Mouse (Mus musculus) heart, embryonic 13.5 days (tissue): ENCODE data around the gene Cdc42bpb. TPM values are rescaled to one million over a fixed set of nuclear protein-coding genes. Genes with fewer than 3 reads are reported as not detected.

Experiments
- ATAC-seq: fragments of 200-750 bp; cut with Nextera tagmentation; 2 replicates; pipeline ENCODE4 v1.8.0; 2017; ENCODE audit warnings: moderate TSS enrichment; ENCODE audit not compliant: insufficient number of reproducible peaks, low FRiP score, low TSS enrichment; ENCODE audit errors: extremely low read depth
- H3K27ac ChIP-seq: fragments of 300-500 bp; sonication (generic); replicated peaks from 2 replicates; pipeline ENCODE4 v1.5.1; 2015; ENCODE audit warnings: moderate library complexity, mild to moderate bottlenecking, inconsistent platforms
- H3K27me3 ChIP-seq: fragments of 300-500 bp; sonication (generic); replicated peaks from 2 replicates; pipeline ENCODE4 v1.6.1; 2015; ENCODE audit warnings: mild to moderate bottlenecking, inconsistent platforms
- H3K36me3 ChIP-seq: fragments of 300-500 bp; sonication (generic); 2 replicates; pipeline ENCODE4 v1.6.1; 2015; ENCODE audit warnings: mild to moderate bottlenecking, inconsistent platforms
- H3K4me1 ChIP-seq: fragments of 300-500 bp; sonication (generic); 2 replicates; pipeline ENCODE4 v1.6.1; 2015; ENCODE audit warnings: inconsistent platforms
- H3K4me2 ChIP-seq: fragments of 300-500 bp; sonication (generic); 2 replicates; pipeline ENCODE4 v1.6.1; 2015; ENCODE audit warnings: inconsistent platforms, mild to moderate bottlenecking, moderate library complexity
- H3K4me3 ChIP-seq: fragments of 300-500 bp; sonication (generic); 2 replicates; pipeline ENCODE4 v1.5.1; 2015; ENCODE audit warnings: moderate library complexity, mild to moderate bottlenecking, inconsistent platforms
- H3K9ac ChIP-seq: fragments of 300-500 bp; sonication (generic); 2 replicates; pipeline ENCODE4 v1.6.1; 2015; ENCODE audit warnings: inconsistent platforms, mild to moderate bottlenecking, moderate library complexity
- H3K9me3 ChIP-seq: fragments of 300-500 bp; sonication (generic); 2 replicates; pipeline ENCODE4 v1.6.1; 2016; ENCODE audit warnings: inconsistent platforms
- WGBS: fragments of 180-500 bp; shearing (Covaris S2); methylation state at CpG from one replicate; pipeline ENCODE4 v1.1.7; 2015; ENCODE audit warnings: mixed read lengths; 5-methylcytosine and 5-hydroxymethylcytosine counted together
- polyA plus RNA-seq: library from polyadenylated mRNA; unstranded; fragments of >200 nt; fragmentation: Nextera tagmentation; extraction: Ambion mirVana; gene quantifications from 2 replicates; pipeline ENCODE4 v1.2.1, GENCODE M21; 2015

Gene Cdc42bpb
- polyA plus RNA-seq, 1 experiment from 2014 or later = 26.2 TPM

- 0 out of 2 replicates have a peak, but pooled peaks cover 7% of the 10 kb centered on the region for H3K27me3 ChIP-seq
- no peak overlapping the region for H3K9ac ChIP-seq
- no peak for ATAC-seq
- H3K36me3 ChIP-seq = no peaks in the 10 kb centered on the region
- H3K4me2 ChIP-seq = no peak overlapping the region
- peaks cover 17% of the 10 kb centered on the region for H3K4me1 ChIP-seq
- 74% methylated on average over 4 of the region's 4 CpGs for WGBS
- peaks cover 5% of the 10 kb centered on the region; the same call in 1 of the 2 replicates for H3K9me3 ChIP-seq
- no peak overlapping the region for H3K4me3 ChIP-seq
- H3K27ac ChIP-seq = no peak overlapping the region
These were observed 93.9 kb downstream of the Cdc42bpb start for GRCm38 (mm10) chr12:111283573-111283972.

- peaks cover 5% of the 10 kb centered on the region; the same call in 1 of the 2 replicates for H3K9me3 ChIP-seq
- no peak for ATAC-seq
- H3K9ac ChIP-seq = no peak overlapping the region
- 38% methylated on average over 6 of the region's 6 CpGs for WGBS
- peaks cover 24% of the 10 kb centered on the region for H3K4me1 ChIP-seq
- peaks cover 63% of the 10 kb centered on the region for H3K27me3 ChIP-seq
- H3K4me3 ChIP-seq = no peak overlapping the region
- H3K36me3 ChIP-seq = no peaks in the 10 kb centered on the region
- H3K27ac ChIP-seq = no peak overlapping the region
- H3K4me2 ChIP-seq = no peak overlapping the region
These were observed 101.1 kb downstream of the Cdc42bpb start for GRCm38 (mm10) chr12:111276371-111276770.

GRCm38 (mm10) chr12:111275150-111275841 is 102.2 kb downstream of the Cdc42bpb start:
- no peak for ATAC-seq
- Histone ChIP-seq H3K9ac (peak overlapping the region; percentile 77), H3K27me3 (peaks cover 74% of the 10 kb centered on the region), H3K4me3 (peak overlapping the region; percentile 53), H3K36me3 (no peaks in the 10 kb centered on the region), H3K9me3 (peaks cover 5% of the 10 kb centered on the region; the same call in 1 of the 2 replicates), H3K4me1 (peaks cover 31% of the 10 kb centered on the region), H3K27ac (no peak overlapping the region), H3K4me2 (peak overlapping the region; percentile 83)
- under 1% methylated on average over 58 of the region's 58 CpGs for WGBS

GRCm38 (mm10) chr12:111274447-111275149 is 102.9 kb downstream of the Cdc42bpb start:
- no peak; the same call in 1 of the 2 replicates for ATAC-seq
- Histone ChIP-seq H3K4me2 (peak overlapping the region; percentile 83), H3K27me3 (peaks cover 81% of the 10 kb centered on the region), H3K9ac (peak overlapping the region; percentile 77), H3K4me3 (peak overlapping the region; percentile 53), H3K9me3 (peaks cover 5% of the 10 kb centered on the region; the same call in 1 of the 2 replicates), H3K4me1 (peaks cover 31% of the 10 kb centered on the region), H3K27ac (no peak overlapping the region), H3K36me3 (no peaks in the 10 kb centered on the region)
- 5% methylated on average over 80 of the region's 80 CpGs for WGBS

GRCm38 (mm10) chr12:111274006-111274405 is 103.5 kb downstream of the Cdc42bpb start:
- no peak for ATAC-seq
- H3K9ac ChIP-seq = peak overlapping the region; percentile 77; the same call in 1 of the 2 replicates
- H3K36me3 ChIP-seq = no peaks in the 10 kb centered on the region
- peak overlapping the region; percentile 83 for H3K4me2 ChIP-seq
- peaks cover 87% of the 10 kb centered on the region for H3K27me3 ChIP-seq
- H3K4me1 ChIP-seq = peaks cover 31% of the 10 kb centered on the region
- H3K27ac ChIP-seq = no peak overlapping the region
- WGBS = 4% methylated on average over 28 of the region's 28 CpGs
- H3K4me3 ChIP-seq = peak overlapping the region; percentile 53
- H3K9me3 ChIP-seq = peaks cover 3% of the 10 kb centered on the region; the same call in 1 of the 2 replicates

- Histone ChIP-seq H3K4me2 (no peak overlapping the region), H3K9ac (no peak overlapping the region), H3K27ac (no peak overlapping the region), H3K4me3 (no peak overlapping the region), H3K36me3 (no peaks in the 10 kb centered on the region), H3K4me1 (peaks cover 31% of the 10 kb centered on the region), H3K27me3 (peaks cover 86% of the 10 kb centered on the region), H3K9me3 (no peaks in the 10 kb centered on the region)
- ATAC-seq = no peak
- 19% methylated on average over 12 of the region's 12 CpGs for WGBS
These were observed 105.1 kb downstream of the Cdc42bpb start for GRCm38 (mm10) chr12:111272420-111272819.

- peaks cover 31% of the 10 kb centered on the region for H3K4me1 ChIP-seq
- no peak overlapping the region for H3K27ac ChIP-seq
- H3K4me3 ChIP-seq = no peak overlapping the region
- H3K4me2 ChIP-seq = peak overlapping the region; percentile 47
- H3K36me3 ChIP-seq = no peaks in the 10 kb centered on the region
- WGBS = 16% methylated on average over 8 of the region's 8 CpGs
- ATAC-seq = no peak
- peaks cover 82% of the 10 kb centered on the region for H3K27me3 ChIP-seq
- H3K9me3 ChIP-seq = no peaks in the 10 kb centered on the region
- H3K9ac ChIP-seq = no peak overlapping the region
These were observed 105.6 kb downstream of the Cdc42bpb start for GRCm38 (mm10) chr12:111271966-111272365.

GRCm38 (mm10) chr12:111271406-111271805 is 106.1 kb downstream of the Cdc42bpb start:
- Histone ChIP-seq H3K27me3 (peaks cover 76% of the 10 kb centered on the region), H3K9ac (0 out of 2 replicates have a peak overlapping the region, but pooled peaks have one; percentile 7), H3K9me3 (no peaks in the 10 kb centered on the region), H3K36me3 (no peaks in the 10 kb centered on the region), H3K4me1 (peaks cover 31% of the 10 kb centered on the region), H3K4me2 (peak overlapping the region; percentile 47), H3K4me3 (peak overlapping the region; percentile 24), H3K27ac (no peak overlapping the region)
- no peak for ATAC-seq
- 4% methylated on average over 28 of the region's 28 CpGs for WGBS

GRCm38 (mm10) chr12:111270629-111271277 is 106.8 kb downstream of the Cdc42bpb start, which contains the start of gene Amn:
Gene Amn, plus strand, starts transcription at chr12:111271095.
- no peak for ATAC-seq
- H3K9me3 ChIP-seq = no peaks in the 10 kb centered on the region

GRCm38 (mm10) chr12:111267673-111268325 is 109.7 kb downstream of the Cdc42bpb start:
- Histone ChIP-seq H3K4me3 (no peak overlapping the region), H3K27ac (no peak overlapping the region), H3K4me2 (no peak overlapping the region), H3K9ac (no peak overlapping the region), H3K4me1 (peaks cover 11% of the 10 kb centered on the region), H3K27me3 (peaks cover 40% of the 10 kb centered on the region), H3K9me3 (no peaks in the 10 kb centered on the region), H3K36me3 (peaks cover 18% of the 10 kb centered on the region)
- no peak for ATAC-seq
- 68% methylated on average over 4 of the region's 4 CpGs for WGBS

More at GRCm38 (mm10) chr12:111270629-111271277, 106.8 kb downstream of the Cdc42bpb start, which contains the start of gene Amn:
- Histone ChIP-seq H3K27me3 (peaks cover 69% of the 10 kb centered on the region), H3K27ac (no peak within 1 kb of the TSS), H3K9ac (0 out of 2 replicates have a peak within 1 kb of the TSS, but pooled peaks have one; percentile 7), H3K4me3 (peak within 1 kb of the TSS; percentile 24), H3K4me2 (peak within 1 kb of the TSS; percentile 47), H3K36me3 (no peaks in the 10 kb centered on the region), H3K4me1 (peaks cover 31% of the 10 kb centered on the region)
- 25% methylated on average over 25 of the region's 25 CpGs for WGBS
